Mouse (Mus musculus) activated CD4-positive, CD25-positive, alpha-beta regulatory T cell, adult 4 months (primary cell): ENCODE results near the gene Arhgap32. TPM values are rescaled to one million over a fixed set of nuclear protein-coding genes. Genes with fewer than 3 reads are reported as not detected.
"Not testable (repeated sequence)": the region's sequence is repeated elsewhere in the genome, so short reads cannot be mapped to it uniquely, and the experiment has no call there.

Source experiments
- ATAC-seq: one replicate; pipeline ENCODE4 v1.8.0; 2017
- polyA plus RNA-seq, 2 experiments: library from polyadenylated mRNA; unstranded; fragments of 100-300 nt; shearing (Covaris generic); gene quantifications; one replicate each; pipeline ENCODE4 v1.2.1; 2017

The Arhgap32 gene
- polyA plus RNA-seq, 2 experiments from 2014 or later, result not detected

GRCm38 (mm10) chr9:32137697-32138426 lies 21.9 kb downstream of the Arhgap32 start:
- ATAC-seq, result no peak

- no peak for ATAC-seq
These were observed 22.7 kb downstream of the Arhgap32 start for GRCm38 (mm10) chr9:32138616-32139015.

GRCm38 (mm10) chr9:32139641-32140040 lies 23.7 kb downstream of the Arhgap32 start:
- ATAC-seq, result no peak

- no peak for ATAC-seq
These were observed 26.9 kb downstream of the Arhgap32 start for GRCm38 (mm10) chr9:32142834-32143233.

- no peak for ATAC-seq
These were observed 27.5 kb downstream of the Arhgap32 start for GRCm38 (mm10) chr9:32143451-32143850.

GRCm38 (mm10) chr9:32146257-32146996 lies 30.5 kb downstream of the Arhgap32 start:
- ATAC-seq, result no peak

GRCm38 (mm10) chr9:32149241-32149640 lies 33.3 kb downstream of the Arhgap32 start:
- no peak for ATAC-seq

- ATAC-seq, result no peak
These were observed 34.1 kb downstream of the Arhgap32 start for GRCm38 (mm10) chr9:32149836-32150642.

GRCm38 (mm10) chr9:32154727-32155371 lies 38.9 kb downstream of the Arhgap32 start:
- no peak for ATAC-seq

- no peak for ATAC-seq
These were observed 40.8 kb downstream of the Arhgap32 start for GRCm38 (mm10) chr9:32156706-32157105.

- no peak for ATAC-seq
These were observed 41.3 kb downstream of the Arhgap32 start for GRCm38 (mm10) chr9:32157201-32157600.

GRCm38 (mm10) chr9:32158837-32159543 lies 43.1 kb downstream of the Arhgap32 start:
- ATAC-seq, result no peak

- no peak for ATAC-seq
These were observed 43.8 kb downstream of the Arhgap32 start for GRCm38 (mm10) chr9:32159724-32160123.

GRCm38 (mm10) chr9:32162792-32163191 lies 46.9 kb downstream of the Arhgap32 start:
- no peak for ATAC-seq

GRCm38 (mm10) chr9:32163820-32164219 lies 47.9 kb downstream of the Arhgap32 start:
- not testable (repeated sequence) for ATAC-seq

- no peak for ATAC-seq
These were observed 52.7 kb downstream of the Arhgap32 start for GRCm38 (mm10) chr9:32168546-32169137.

- no peak for ATAC-seq
These were observed 54.8 kb downstream of the Arhgap32 start for GRCm38 (mm10) chr9:32170713-32171112.

- ATAC-seq, result no peak
These were observed 60.7 kb downstream of the Arhgap32 start for GRCm38 (mm10) chr9:32176612-32177011.

GRCm38 (mm10) chr9:32181170-32181569 lies 65.2 kb downstream of the Arhgap32 start:
- no peak for ATAC-seq

- no peak for ATAC-seq
These were observed 70.6 kb downstream of the Arhgap32 start for GRCm38 (mm10) chr9:32186489-32186888.

- no peak for ATAC-seq
These were observed 76.5 kb downstream of the Arhgap32 start for GRCm38 (mm10) chr9:32192295-32193073.
